Mouse (Mus musculus) neural tube, embryonic 15.5 days (tissue): ENCODE results near the gene Mrpl48. TPM values are rescaled to one million over a fixed set of nuclear protein-coding genes. Genes with fewer than 3 reads are reported as not detected.

Experiments used
- ATAC-seq: fragments of 200-750 bp; cut with Nextera tagmentation; 2 replicates; pipeline ENCODE4 v1.8.0; 2017; ENCODE audit warnings: mild to moderate bottlenecking, moderate TSS enrichment, moderate library complexity; ENCODE audit not compliant: low FRiP score
- H3K27ac ChIP-seq: fragments of 300-500 bp; sonication (generic); replicated peaks from 2 replicates; pipeline ENCODE4 v1.5.1; 2015; ENCODE audit warnings: mild to moderate bottlenecking, inconsistent platforms
- H3K27me3 ChIP-seq: fragments of 300-500 bp; sonication (generic); replicated peaks from 2 replicates; pipeline ENCODE4 v1.6.1; 2015; ENCODE audit warnings: inconsistent platforms
- H3K36me3 ChIP-seq: fragments of 300-500 bp; sonication (generic); 2 replicates; pipeline ENCODE4 v1.6.1; 2015; ENCODE audit warnings: inconsistent platforms
- H3K4me1 ChIP-seq: fragments of 300-500 bp; sonication (generic); 2 replicates; pipeline ENCODE4 v1.6.1; 2015; ENCODE audit warnings: inconsistent platforms
- H3K4me2 ChIP-seq: fragments of 300-500 bp; sonication (generic); 2 replicates; pipeline ENCODE4 v1.6.1; 2015; ENCODE audit warnings: inconsistent platforms, mild to moderate bottlenecking, moderate library complexity
- H3K4me3 ChIP-seq: fragments of 300-500 bp; sonication (generic); replicated peaks from 2 replicates; pipeline ENCODE4 v1.5.1; 2015; ENCODE audit warnings: mild to moderate bottlenecking, inconsistent platforms
- H3K9ac ChIP-seq: fragments of 300-500 bp; sonication (generic); replicated peaks from 2 replicates; pipeline ENCODE4 v1.6.1; 2015; ENCODE audit warnings: mild to moderate bottlenecking, inconsistent platforms
- H3K9me3 ChIP-seq: fragments of 300-500 bp; sonication (generic); replicated peaks from 2 replicates; pipeline ENCODE4 v1.6.1; 2016; ENCODE audit warnings: inconsistent platforms
- WGBS: fragments of 180-500 bp; shearing (Covaris S2); methylation state at CpG from one replicate; pipeline ENCODE4 v1.1.7; 2015; ENCODE audit warnings: mixed read lengths; 5-methylcytosine and 5-hydroxymethylcytosine counted together
- polyA plus RNA-seq: library from polyadenylated mRNA; unstranded; fragments of >200 nt; fragmentation: Nextera tagmentation; extraction: Ambion mirVana; gene quantifications from 2 replicates; pipeline ENCODE4 v1.2.1, GENCODE M21; 2015

Gene Mrpl48
- 82.6 and 85.3 TPM in 2 replicates for polyA plus RNA-seq

DNA sequence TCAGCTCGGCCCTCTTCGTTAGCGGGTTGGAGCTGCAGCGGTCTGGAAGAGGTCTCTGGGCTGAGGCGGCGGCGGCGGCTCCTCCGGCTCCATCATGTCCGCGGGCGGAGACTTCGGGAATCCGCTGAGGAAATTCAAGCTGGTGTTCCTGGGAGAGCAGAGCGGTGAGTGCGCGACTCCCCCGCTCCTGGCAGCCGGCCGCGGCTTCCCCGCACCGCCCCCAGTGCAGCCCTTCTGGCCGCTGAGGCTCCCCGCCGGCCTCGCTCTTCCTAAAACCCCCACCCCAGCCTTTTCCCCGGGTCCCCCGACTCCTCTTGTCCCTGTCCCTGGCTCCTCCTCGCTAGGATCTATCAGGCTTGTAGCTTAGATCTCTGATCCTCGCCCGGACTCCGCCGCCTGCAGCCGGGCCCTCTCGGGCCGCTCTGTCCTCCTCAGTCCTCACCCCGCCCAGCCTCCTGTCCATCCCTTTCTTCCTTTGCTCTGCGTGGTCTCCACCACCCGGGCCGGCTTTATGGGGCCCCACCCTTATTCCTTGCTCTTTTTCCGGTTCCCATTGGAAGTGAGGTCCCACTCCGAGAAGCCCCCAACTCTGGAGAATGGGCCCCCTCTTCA, at the start of gene Mrpl48:
Gene Mrpl48, minus strand, starts transcription at position 172 of the 612 bp plus-strand sequence.
- H3K4me1 ChIP-seq = peaks cover 19% of the 10 kb centered on the region
- H3K4me2 ChIP-seq = peak within 1 kb of the TSS; percentile 70
- 0 out of 2 replicates have a peak, but pooled peaks cover 4% of the 10 kb centered on the region for H3K27me3 ChIP-seq
- H3K4me3 ChIP-seq = peak within 1 kb of the TSS; percentile 99
- peak within 1 kb of the TSS; percentile 99 for H3K27ac ChIP-seq
- under 1% methylated on average over 42 of the region's 43 CpGs for WGBS
- peak; percentile 37 for ATAC-seq
- H3K9me3 ChIP-seq = no peaks in the 10 kb centered on the region
- H3K9ac ChIP-seq = peak within 1 kb of the TSS; percentile 100
- no peaks in the 10 kb centered on the region for H3K36me3 ChIP-seq

GRCm38 (mm10) chr7:100656739-100657138, 48.6 kb upstream of the Mrpl48 start:
- Histone ChIP-seq H3K27me3 (no peaks in the 10 kb centered on the region), H3K27ac (no peak overlapping the region; the same call in 1 of the 2 replicates), H3K9me3 (no peaks in the 10 kb centered on the region), H3K4me1 (peaks cover 10% of the 10 kb centered on the region), H3K9ac (no peak overlapping the region), H3K4me2 (0 out of 2 replicates have a peak overlapping the region, but pooled peaks have one; percentile 2), H3K4me3 (no peak overlapping the region), H3K36me3 (no peaks in the 10 kb centered on the region)
- WGBS = 43% methylated on average over 5 of the region's 5 CpGs
- ATAC-seq = no peak

- ATAC-seq = no peak
- Histone ChIP-seq H3K4me2 (no peak overlapping the region), H3K27me3 (no peaks in the 10 kb centered on the region), H3K9me3 (no peaks in the 10 kb centered on the region), H3K9ac (no peak overlapping the region), H3K4me3 (no peak overlapping the region), H3K36me3 (no peaks in the 10 kb centered on the region), H3K27ac (peak overlapping the region; percentile 72), H3K4me1 (peaks cover 10% of the 10 kb centered on the region)
- 79% methylated on average over 8 of the region's 8 CpGs for WGBS
Observed at GRCm38 (mm10) chr7:100654441-100654840, 46.3 kb upstream of the Mrpl48 start.

GRCm38 (mm10) chr7:100653480-100654266, 45.6 kb upstream of the Mrpl48 start:
- 55% methylated on average over 9 of the region's 9 CpGs for WGBS
- Histone ChIP-seq H3K27ac (peak overlapping the region; percentile 72), H3K27me3 (no peaks in the 10 kb centered on the region), H3K9me3 (no peaks in the 10 kb centered on the region), H3K4me1 (peaks cover 9% of the 10 kb centered on the region), H3K4me2 (no peak overlapping the region), H3K4me3 (no peak overlapping the region), H3K36me3 (no peaks in the 10 kb centered on the region), H3K9ac (no peak overlapping the region)
- ATAC-seq = peak; percentile 72

DNA sequence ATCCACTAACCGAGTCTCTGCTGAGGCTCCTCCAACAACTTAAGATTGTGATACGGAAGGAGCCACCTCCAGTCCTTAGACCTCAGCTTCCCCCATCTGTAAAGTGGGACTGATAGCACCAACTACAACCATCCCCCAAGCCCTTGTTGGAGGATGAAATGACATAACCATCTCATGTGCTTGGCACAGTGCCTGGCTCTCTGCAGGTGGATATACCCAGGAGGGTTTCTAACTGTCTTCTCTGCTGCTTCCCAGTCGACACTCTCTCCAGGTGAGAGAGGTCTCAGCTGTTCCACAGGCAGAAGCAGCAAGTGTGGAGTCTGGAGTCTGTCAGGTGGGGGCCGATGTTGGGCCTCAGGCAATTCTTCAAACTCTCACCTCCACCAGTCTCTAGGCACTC, 42.9 kb upstream of the Mrpl48 start:
- no peak overlapping the region for H3K4me3 ChIP-seq
- H3K4me1 ChIP-seq = 0 out of 2 replicates have a peak, but pooled peaks cover 3% of the 10 kb centered on the region
- no peak overlapping the region for H3K9ac ChIP-seq
- WGBS = 75% methylated on average over 4 of the region's 4 CpGs
- no peak for ATAC-seq
- 0 out of 2 replicates have a peak, but pooled peaks cover 2% of the 10 kb centered on the region for H3K36me3 ChIP-seq
- no peak overlapping the region for H3K27ac ChIP-seq
- no peaks in the 10 kb centered on the region for H3K9me3 ChIP-seq
- no peak overlapping the region for H3K4me2 ChIP-seq
- no peaks in the 10 kb centered on the region for H3K27me3 ChIP-seq

DNA sequence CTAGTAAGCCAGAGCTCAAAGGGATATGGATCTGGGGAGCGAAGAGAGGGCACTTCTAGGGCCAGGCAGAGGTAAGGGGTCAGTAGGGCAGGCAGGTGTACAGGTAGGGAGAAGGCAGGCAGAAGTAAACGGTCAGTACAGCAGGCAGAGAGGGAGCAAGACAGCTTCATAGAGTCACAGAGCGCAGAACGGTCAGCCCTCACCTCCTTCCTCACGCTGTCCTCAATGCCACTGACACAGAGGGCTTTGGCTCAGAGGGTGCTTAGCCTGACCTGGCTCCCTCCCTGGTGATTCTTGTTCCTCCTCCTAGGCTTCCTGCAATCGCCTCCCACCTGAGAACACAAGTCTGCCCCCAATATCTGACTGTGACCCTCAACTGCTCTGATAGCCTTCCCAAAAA, 42.3 kb upstream of the Mrpl48 start:
- no peak overlapping the region for H3K27ac ChIP-seq
- no peak overlapping the region for H3K4me3 ChIP-seq
- WGBS = 87% methylated on average over 6 of the region's 6 CpGs
- no peak overlapping the region for H3K9ac ChIP-seq
- ATAC-seq = no peak
- H3K27me3 ChIP-seq = no peaks in the 10 kb centered on the region
- 0 out of 2 replicates have a peak, but pooled peaks cover 3% of the 10 kb centered on the region for H3K4me1 ChIP-seq
- H3K9me3 ChIP-seq = no peaks in the 10 kb centered on the region
- 0 out of 2 replicates have a peak, but pooled peaks cover 2% of the 10 kb centered on the region for H3K36me3 ChIP-seq
- no peak overlapping the region for H3K4me2 ChIP-seq

DNA sequence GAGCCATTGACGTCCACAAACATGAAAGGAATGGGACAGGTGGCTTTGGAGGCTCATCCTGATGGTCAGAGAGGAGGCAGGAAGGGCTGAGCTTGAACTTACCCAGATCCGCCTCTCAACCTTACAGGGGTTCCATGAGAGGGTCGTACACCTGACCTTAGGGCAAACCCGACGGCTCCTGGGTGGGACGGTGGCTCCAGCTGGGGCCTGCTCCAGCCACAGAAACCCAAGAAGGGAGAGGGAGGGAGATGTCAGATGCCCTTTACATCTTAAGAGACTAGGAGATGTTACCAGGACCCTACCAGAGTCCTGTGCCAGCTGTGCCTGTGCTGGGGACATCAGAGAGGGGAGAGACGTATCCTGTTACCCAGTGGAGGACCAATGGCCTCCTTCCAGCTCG, 41.7 kb upstream of the Mrpl48 start:
- Histone ChIP-seq H3K4me2 (no peak overlapping the region), H3K36me3 (0 out of 2 replicates have a peak, but pooled peaks cover 2% of the 10 kb centered on the region), H3K27ac (no peak overlapping the region), H3K9ac (no peak overlapping the region), H3K4me1 (0 out of 2 replicates have a peak, but pooled peaks cover 3% of the 10 kb centered on the region), H3K27me3 (no peaks in the 10 kb centered on the region), H3K4me3 (no peak overlapping the region), H3K9me3 (no peaks in the 10 kb centered on the region)
- 75% methylated on average over 8 of the region's 8 CpGs for WGBS
- no peak for ATAC-seq

DNA sequence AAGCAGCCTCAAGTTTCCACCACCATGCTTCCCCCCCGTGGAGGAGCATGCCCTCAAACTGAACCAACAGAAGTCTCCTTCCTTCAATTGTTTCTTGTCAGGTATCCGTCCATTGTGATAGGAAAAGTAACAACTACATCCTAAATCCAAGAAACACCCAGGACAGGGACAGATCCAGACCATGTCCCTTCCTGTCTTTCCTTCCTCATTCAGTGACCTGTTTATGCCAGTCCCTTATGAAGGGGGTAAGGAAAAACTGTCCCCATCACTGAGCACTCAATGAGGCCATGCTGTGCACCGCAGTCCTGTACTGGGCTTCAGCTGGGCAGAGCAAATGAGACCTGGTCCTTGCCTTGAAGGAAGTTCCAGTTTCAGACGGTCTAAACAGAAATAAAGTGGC, 41.0 kb upstream of the Mrpl48 start:
- Histone ChIP-seq H3K4me3 (no peak overlapping the region), H3K4me1 (no peaks in the 10 kb centered on the region), H3K27ac (no peak overlapping the region), H3K4me2 (no peak overlapping the region), H3K27me3 (no peaks in the 10 kb centered on the region), H3K9me3 (no peaks in the 10 kb centered on the region), H3K36me3 (peaks cover 5% of the 10 kb centered on the region; the same call in 1 of the 2 replicates), H3K9ac (no peak overlapping the region)
- 82% methylated on average over 4 of the region's 4 CpGs for WGBS
- ATAC-seq = no peak

GRCm38 (mm10) chr7:100645147-100645546, 37.0 kb upstream of the Mrpl48 start:
- Histone ChIP-seq H3K4me2 (no peak overlapping the region), H3K4me3 (no peak overlapping the region), H3K9ac (no peak overlapping the region), H3K36me3 (peaks cover 13% of the 10 kb centered on the region), H3K27me3 (no peaks in the 10 kb centered on the region), H3K27ac (no peak overlapping the region), H3K9me3 (no peaks in the 10 kb centered on the region), H3K4me1 (no peaks in the 10 kb centered on the region)
- ATAC-seq = peak; percentile 32; the same call in 1 of the 2 replicates
- 41% methylated on average over 3 of the region's 3 CpGs for WGBS

DNA sequence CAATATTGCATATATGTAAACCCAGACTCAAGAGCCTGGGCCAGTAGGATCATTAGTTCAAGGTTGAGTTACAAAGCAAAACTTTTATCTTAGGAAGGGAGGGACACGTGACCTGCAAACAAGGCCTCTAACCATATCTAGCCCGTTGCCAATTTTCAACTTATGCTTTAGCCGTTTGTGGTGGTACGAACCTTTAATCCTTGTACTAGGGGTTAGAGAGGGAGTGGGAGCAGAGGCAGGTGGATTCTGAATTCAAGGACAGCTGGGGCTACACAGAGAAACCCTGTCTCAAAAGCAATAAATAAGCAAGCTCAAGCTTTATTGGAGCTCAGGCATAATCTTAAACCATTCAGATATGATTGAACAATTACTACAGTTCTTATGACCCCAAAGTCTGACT, 34.3 kb upstream of the Mrpl48 start:
- H3K36me3 ChIP-seq = peaks cover 22% of the 10 kb centered on the region
- no peaks in the 10 kb centered on the region for H3K9me3 ChIP-seq
- H3K4me2 ChIP-seq = no peak overlapping the region
- H3K27me3 ChIP-seq = no peaks in the 10 kb centered on the region
- 97% methylated on average over 4 of the region's 4 CpGs for WGBS
- no peak for ATAC-seq
- no peak overlapping the region for H3K4me3 ChIP-seq
- no peak overlapping the region for H3K9ac ChIP-seq
- no peaks in the 10 kb centered on the region for H3K4me1 ChIP-seq
- H3K27ac ChIP-seq = no peak overlapping the region

- H3K4me3 ChIP-seq = no peak overlapping the region
- H3K9me3 ChIP-seq = no peaks in the 10 kb centered on the region
- no peak overlapping the region for H3K9ac ChIP-seq
- no peaks in the 10 kb centered on the region for H3K27me3 ChIP-seq
- peaks cover 29% of the 10 kb centered on the region for H3K36me3 ChIP-seq
- no peaks in the 10 kb centered on the region for H3K4me1 ChIP-seq
- 9% methylated on average over 1 of the region's 1 CpGs for WGBS
- ATAC-seq = no peak
- no peak overlapping the region for H3K27ac ChIP-seq
- H3K4me2 ChIP-seq = no peak overlapping the region
Observed at GRCm38 (mm10) chr7:100637657-100638056, 29.6 kb upstream of the Mrpl48 start.

DNA sequence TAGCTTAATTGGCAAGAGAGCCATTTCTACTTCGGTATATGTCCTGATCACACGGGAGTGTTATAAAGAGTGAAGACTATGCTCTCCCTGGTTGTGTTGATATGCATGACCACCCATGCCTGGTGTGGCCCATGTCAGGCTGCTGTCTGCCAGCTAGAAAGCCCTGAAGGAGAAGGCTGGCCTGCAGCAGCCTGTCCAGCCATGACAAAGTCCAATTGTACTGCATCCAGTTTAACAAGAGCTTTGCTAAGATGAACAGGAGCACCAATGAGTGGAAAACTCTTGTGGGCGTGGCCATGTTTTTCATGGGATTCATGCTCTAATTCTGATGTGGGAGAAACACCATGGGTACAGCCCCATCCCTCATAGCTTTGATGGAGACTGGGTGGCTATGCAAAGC, 16.4 kb upstream of the Mrpl48 start:
- 65% methylated on average over 3 of the region's 3 CpGs for WGBS
- Histone ChIP-seq H3K4me1 (peaks cover 6% of the 10 kb centered on the region; the same call in 1 of the 2 replicates), H3K9ac (no peak overlapping the region), H3K36me3 (0 out of 2 replicates have a peak, but pooled peaks cover 7% of the 10 kb centered on the region), H3K27me3 (no peaks in the 10 kb centered on the region), H3K9me3 (no peaks in the 10 kb centered on the region), H3K4me3 (no peak overlapping the region), H3K4me2 (no peak overlapping the region), H3K27ac (no peak overlapping the region)
- no peak for ATAC-seq
